ENCODE assay signal across 30 mouse cellular contexts in the genomic region with DNA sequence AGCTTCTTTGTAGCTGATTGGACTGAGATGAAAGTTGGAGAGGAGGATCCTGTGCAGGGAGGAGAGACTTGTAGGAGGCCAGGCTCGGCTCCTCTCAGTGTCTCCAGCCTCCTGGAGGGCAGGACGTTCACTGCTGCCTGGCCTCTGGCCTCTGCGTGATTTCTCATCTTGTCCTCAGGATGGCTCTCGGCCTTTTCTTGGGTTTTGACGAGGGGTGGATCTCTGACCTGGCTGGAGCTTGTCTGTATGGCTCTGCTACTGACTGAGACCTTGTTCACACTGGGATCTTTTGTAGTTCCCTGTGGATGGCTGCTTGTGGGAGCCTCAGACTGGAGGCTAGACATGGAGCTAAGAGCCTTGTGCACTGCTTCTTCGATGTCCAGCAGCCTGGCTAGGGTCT. TPM values are rescaled to one million over a fixed set of nuclear protein-coding genes. Genes with fewer than 3 reads are reported as not detected.
A peak's percentile ranks its signal among the peaks of the same experiment; 100 is the strongest.
DNase-seq lines count a peak whose midpoint lies in the region; ATAC-seq and TF ChIP-seq lines count a peak whose summit lies in the region.
"Had no signal": no experiment of that assay in that cellular context is flagged by ENCODE, and none has a peak within 500 bp of the region (broad histone marks: within the 10 kb centered on the region; RNA-seq: fewer than 3 reads in every experiment).

No protein-coding gene starts in this region.

- H3K79me2 ChIP-seq in liver, adult 2 months (ENCODE audit: control insufficient read depth, insufficient read depth, low read length), result 0 out of 2 replicates have a peak, but pooled peaks cover 5% of the 10 kb centered on the region

- DNase-seq in heart, adult 11 months, result peak; percentile 88
- no peak for DNase-seq in heart, postnatal 36 days
- DNase-seq in liver, adult 2 months (ENCODE audit: extremely low read depth, low read depth, low spot score), result no peak
- no peak for DNase-seq in limb, embryonic 10.5 days (ENCODE audit: low spot score)
- DNase-seq: adrenal gland, postnatal 14 days; cerebellum, adult 11 months; cerebellum, adult 9-10 months; cerebellum, postnatal 36 days; kidney, adult 9 months; kidney, postnatal 14 days; layer of hippocampus, adult 9-11 months; liver; right cerebral cortex, postnatal 14 days; thymus, postnatal 4 days had no signal

- TF ChIP-seq CTCF in liver, adult 2 months (IDR thresholded peaks at IDR 0.05; ENCODE audit: low read depth, low read length), result no peak

- no peaks in the 10 kb centered on the region for H3K9me3 ChIP-seq in heart, embryonic 12.5 days (replicated peaks)
- H3K9me3 ChIP-seq in heart, embryonic 15.5 days (replicated peaks), result no peaks in the 10 kb centered on the region
- H3K9me3 ChIP-seq in liver, embryonic 12.5 days (replicated peaks), result no peaks in the 10 kb centered on the region
- no peaks in the 10 kb centered on the region for H3K9me3 ChIP-seq in limb, embryonic 10.5 days (replicated peaks)
- H3K9me3 ChIP-seq: embryonic facial prominence, embryonic 12.5 days; hindbrain, embryonic 10.5 days; hindbrain, embryonic 15.5 days; lung, embryonic 15.5 days had no signal

- no peak for TF ChIP-seq POLR2A in liver, adult 2 months (IDR thresholded peaks at IDR 0.05; ENCODE audit: extremely low read depth, insufficient read depth, low read length)

- no peak for ATAC-seq in heart, embryonic 12.5 days (ENCODE audit: insufficient number of reproducible peaks, low FRiP score)
- no peak for ATAC-seq in heart, embryonic 15.5 days (replicated peaks; ENCODE audit: insufficient number of reproducible peaks, insufficient read depth, low FRiP score, low read depth)
- ATAC-seq in liver, embryonic 12.5 days, result no peak
- ATAC-seq: forebrain, embryonic 16.5 days; inflammation-experienced regulatory T-cells, adult 6 months; Patski had no signal

- peaks cover 76% of the 10 kb centered on the region for H3K36me3 ChIP-seq in heart, embryonic 12.5 days
- H3K36me3 ChIP-seq in heart, embryonic 15.5 days, result peaks cover 65% of the 10 kb centered on the region
- H3K36me3 ChIP-seq in liver, adult 2 months (ENCODE audit: control insufficient read depth, insufficient read depth, low read length), result no peaks in the 10 kb centered on the region
- no peaks in the 10 kb centered on the region for H3K36me3 ChIP-seq in liver, embryonic 12.5 days
- no peaks in the 10 kb centered on the region for H3K36me3 ChIP-seq in limb, embryonic 10.5 days
- H3K36me3 ChIP-seq: embryonic facial prominence, embryonic 12.5 days; hindbrain, embryonic 10.5 days; hindbrain, embryonic 15.5 days; lung, embryonic 15.5 days had no signal

- intact Hi-C loops in heart, postnatal 36 days (cut with DNase I), result loop anchor here (5.0 kb wide), 1 partner anchor 103 kb away; no protein-coding TSS in a partner anchor

- 60% methylated on average over 6 of the region's 6 CpGs for WGBS in heart, embryonic 12.5 days
- WGBS in heart, embryonic 15.5 days, result 58% methylated on average over 6 of the region's 6 CpGs
- 84% methylated on average over 6 of the region's 6 CpGs for WGBS in liver, adult 2 months
- WGBS in liver, embryonic 12.5 days (ENCODE audit: insufficient replicate concordance), result 59% methylated on average over 6 of the region's 6 CpGs
- 45% methylated on average over 6 of the region's 6 CpGs for WGBS in limb, embryonic 10.5 days

- no peak overlapping the region for H3K4me3 ChIP-seq in heart, embryonic 12.5 days
- no peak overlapping the region for H3K4me3 ChIP-seq in heart, embryonic 15.5 days
- no peak overlapping the region for H3K4me3 ChIP-seq in liver, adult 2 months (ENCODE audit: insufficient read depth, low read depth, low read length)
- H3K4me3 ChIP-seq in liver, embryonic 12.5 days, result no peak overlapping the region
- no peak overlapping the region for H3K4me3 ChIP-seq in limb, embryonic 10.5 days
- H3K4me3 ChIP-seq: embryonic facial prominence, embryonic 12.5 days; hindbrain, embryonic 10.5 days; hindbrain, embryonic 15.5 days; lung, embryonic 15.5 days had no signal

- H3K9ac ChIP-seq in heart, embryonic 12.5 days, result no peak overlapping the region
- H3K9ac ChIP-seq in heart, embryonic 15.5 days, result 0 out of 2 replicates have a peak overlapping the region, but pooled peaks have one; percentile 13
- H3K9ac ChIP-seq in liver, adult 2 months (ENCODE audit: low read depth, low read length), result no peak overlapping the region
- H3K9ac ChIP-seq in liver, embryonic 12.5 days, result no peak overlapping the region
- H3K9ac ChIP-seq: embryonic facial prominence, embryonic 12.5 days; hindbrain, embryonic 15.5 days; lung, embryonic 15.5 days had no signal

- H3K27ac ChIP-seq in heart, embryonic 12.5 days (ENCODE audit: poor library complexity, severe bottlenecking), result no peak overlapping the region
- H3K27ac ChIP-seq in heart, embryonic 15.5 days, result 0 out of 2 replicates have a peak overlapping the region, but pooled peaks have one; percentile 5
- peak overlapping the region; percentile 93 for H3K27ac ChIP-seq in liver, adult 2 months (replicated peaks; ENCODE audit: insufficient read depth, low read depth, low read length)
- no peak overlapping the region for H3K27ac ChIP-seq in liver, embryonic 12.5 days
- 0 out of 2 replicates have a peak overlapping the region, but pooled peaks have one; percentile 25 for H3K27ac ChIP-seq in limb, embryonic 10.5 days
- H3K27ac ChIP-seq: embryonic facial prominence, embryonic 12.5 days; hindbrain, embryonic 15.5 days; lung, embryonic 15.5 days had no signal

- peaks cover 66% of the 10 kb centered on the region for H3K4me1 ChIP-seq in heart, embryonic 12.5 days (replicated peaks)
- peaks cover 87% of the 10 kb centered on the region for H3K4me1 ChIP-seq in heart, embryonic 15.5 days (replicated peaks)
- H3K4me1 ChIP-seq in liver, adult 2 months (ENCODE audit: control insufficient read depth, insufficient read depth, low read length), result peaks cover 32% of the 10 kb centered on the region
- H3K4me1 ChIP-seq in liver, embryonic 12.5 days, result peaks cover 18% of the 10 kb centered on the region
- peaks cover 20% of the 10 kb centered on the region for H3K4me1 ChIP-seq in limb, embryonic 10.5 days
- H3K4me1 ChIP-seq: embryonic facial prominence, embryonic 12.5 days had no signal

- no peaks in the 10 kb centered on the region for H3K27me3 ChIP-seq in heart, embryonic 12.5 days (replicated peaks)
- H3K27me3 ChIP-seq in heart, embryonic 15.5 days, result no peaks in the 10 kb centered on the region
- no peaks in the 10 kb centered on the region for H3K27me3 ChIP-seq in liver, adult 2 months (ENCODE audit: control insufficient read depth, insufficient read depth, low read length)
- peaks cover 19% of the 10 kb centered on the region for H3K27me3 ChIP-seq in liver, embryonic 12.5 days (replicated peaks)
- H3K27me3 ChIP-seq in limb, embryonic 10.5 days (ENCODE audit: low read depth, poor library complexity, severe bottlenecking), result peaks cover 15% of the 10 kb centered on the region
- H3K27me3 ChIP-seq: embryonic facial prominence, embryonic 12.5 days; hindbrain, embryonic 15.5 days; lung, embryonic 15.5 days; Patski had no signal

- no peak overlapping the region for H3K4me2 ChIP-seq in heart, embryonic 12.5 days
- no peak overlapping the region for H3K4me2 ChIP-seq in heart, embryonic 15.5 days
- H3K4me2 ChIP-seq in liver, embryonic 12.5 days, result no peak overlapping the region
- H3K4me2 ChIP-seq: embryonic facial prominence, embryonic 12.5 days; hindbrain, embryonic 15.5 days; lung, embryonic 15.5 days; midbrain, embryonic 11.5 days had no signal

RNA-seq across cellular contexts. Expression of gene Xirp1, which starts 8.6 kb away (rescaled TPM):
- polyA plus RNA-seq in heart, embryonic 12.5 days (2016; fragmentation: Nextera tagmentation; extraction: Ambion mirVana), result 82.9 and 92.6 TPM in 2 replicates
- 45.2 and 51.0 TPM in 2 replicates for polyA plus RNA-seq in heart, embryonic 15.5 days (2015; fragmentation: Nextera tagmentation; extraction: Ambion mirVana)
- 100 to 1,000 TPM; 122 to 127 TPM for total RNA-seq in heart, postnatal 36 days (2021)
- total RNA-seq in liver, adult 2 months (2014; rRNA removed), result under 0.01 and 0.09 TPM in 2 replicates
- polyA plus RNA-seq in liver, adult 2 months (2012; rRNA removed), result 0.11 TPM in 2 replicates
- polyA plus RNA-seq in liver, embryonic 12.5 days (2016; fragmentation: Nextera tagmentation; extraction: Ambion mirVana), result 0.02 and 0.07 TPM in 2 replicates
- polyA plus RNA-seq in limb, embryonic 10.5 days (2016; fragmentation: Nextera tagmentation; extraction: Ambion mirVana), result 0.05 and 0.09 TPM in 2 replicates
- total RNA-seq: megakaryocyte progenitor cell, adult 5-6 weeks; MEL had no signal
- polyA plus RNA-seq: forebrain, embryonic 16.5 days; hindbrain, embryonic 15.5 days; inflammation-experienced regulatory T-cells, adult 6 months; limb, embryonic 11.5 days; midbrain, embryonic 11.5 days; small intestine, adult 2 months; thymus, postnatal 0 days had no signal

RNA-seq across cellular contexts. Expression of gene Csrnp1, which starts 30.4 kb away (rescaled TPM):
- 8.2 TPM in 2 replicates for polyA plus RNA-seq in heart, embryonic 12.5 days (2016; fragmentation: Nextera tagmentation; extraction: Ambion mirVana)
- polyA plus RNA-seq in heart, embryonic 15.5 days (2015; fragmentation: Nextera tagmentation; extraction: Ambion mirVana), result 6.9 and 8.2 TPM in 2 replicates
- 10 to 100 TPM; 11.1 to 29.3 TPM for total RNA-seq in heart, postnatal 36 days (2021)
- 5.8 and 9.2 TPM in 2 replicates for total RNA-seq in liver, adult 2 months (2014; rRNA removed)
- polyA plus RNA-seq in liver, adult 2 months (2012; rRNA removed), result 9.7 and 10.4 TPM in 2 replicates
- polyA plus RNA-seq in liver, embryonic 12.5 days (2016; fragmentation: Nextera tagmentation; extraction: Ambion mirVana), result 1.5 and 1.9 TPM in 2 replicates
- 3.2 and 3.5 TPM in 2 replicates for polyA plus RNA-seq in limb, embryonic 10.5 days (2016; fragmentation: Nextera tagmentation; extraction: Ambion mirVana)

RNA-seq across cellular contexts. Expression of gene Cx3cr1, which starts 54.9 kb away (rescaled TPM):
- polyA plus RNA-seq in heart, embryonic 12.5 days (2016; fragmentation: Nextera tagmentation; extraction: Ambion mirVana), result 4.4 and 4.9 TPM in 2 replicates
- polyA plus RNA-seq in heart, embryonic 15.5 days (2015; fragmentation: Nextera tagmentation; extraction: Ambion mirVana), result 7.5 and 10.0 TPM in 2 replicates
- total RNA-seq in heart, postnatal 36 days (2021), result 1 to 10 TPM; 3.1 to 5.4 TPM
- 0.09 and 0.40 TPM in 2 replicates for total RNA-seq in liver, adult 2 months (2014; rRNA removed)
- polyA plus RNA-seq in liver, adult 2 months (2012; rRNA removed), result 0.27 and 0.39 TPM in 2 replicates
- polyA plus RNA-seq in liver, embryonic 12.5 days (2016; fragmentation: Nextera tagmentation; extraction: Ambion mirVana), result 5.4 and 6.0 TPM in 2 replicates
- 2.5 and 4.0 TPM in 2 replicates for polyA plus RNA-seq in limb, embryonic 10.5 days (2016; fragmentation: Nextera tagmentation; extraction: Ambion mirVana)
- total RNA-seq: MEL had no signal
- polyA plus RNA-seq: Patski had no signal

Comparison
In these comparisons a context has a peak if more than half of its experiments do, and no peak if none do; other contexts are left out.
1. H3K27ac ChIP-seq: peak in heart, embryonic 15.5 days (single experiment), liver, adult 2 months (single experiment) and limb, embryonic 10.5 days (single experiment); none in heart, embryonic 12.5 days (single experiment) and liver, embryonic 12.5 days (single experiment).
2. RNA of gene Xirp1, which starts 8.6 kb away (polyA plus RNA-seq): 82.9 to 92.6 TPM in heart, embryonic 12.5 days and 45.2 to 51.0 TPM in heart, embryonic 15.5 days; 0.11 TPM in liver, adult 2 months, 0.05 to 0.09 TPM in limb, embryonic 10.5 days and 0.02 to 0.07 TPM in liver, embryonic 12.5 days; every median in the first group is over 10 times any median in the second.